Mouse (Mus musculus): ENCODE results near the gene Mafk. TPM values are rescaled to one million over a fixed set of nuclear protein-coding genes. Genes with fewer than 3 reads are reported as not detected.
A peak's percentile ranks its signal among the peaks of the same experiment; 100 is the strongest.

Mafk gene
- polyA plus RNA-seq, 1 experiment from 2014 or later = 13.4 TPM

DNA sequence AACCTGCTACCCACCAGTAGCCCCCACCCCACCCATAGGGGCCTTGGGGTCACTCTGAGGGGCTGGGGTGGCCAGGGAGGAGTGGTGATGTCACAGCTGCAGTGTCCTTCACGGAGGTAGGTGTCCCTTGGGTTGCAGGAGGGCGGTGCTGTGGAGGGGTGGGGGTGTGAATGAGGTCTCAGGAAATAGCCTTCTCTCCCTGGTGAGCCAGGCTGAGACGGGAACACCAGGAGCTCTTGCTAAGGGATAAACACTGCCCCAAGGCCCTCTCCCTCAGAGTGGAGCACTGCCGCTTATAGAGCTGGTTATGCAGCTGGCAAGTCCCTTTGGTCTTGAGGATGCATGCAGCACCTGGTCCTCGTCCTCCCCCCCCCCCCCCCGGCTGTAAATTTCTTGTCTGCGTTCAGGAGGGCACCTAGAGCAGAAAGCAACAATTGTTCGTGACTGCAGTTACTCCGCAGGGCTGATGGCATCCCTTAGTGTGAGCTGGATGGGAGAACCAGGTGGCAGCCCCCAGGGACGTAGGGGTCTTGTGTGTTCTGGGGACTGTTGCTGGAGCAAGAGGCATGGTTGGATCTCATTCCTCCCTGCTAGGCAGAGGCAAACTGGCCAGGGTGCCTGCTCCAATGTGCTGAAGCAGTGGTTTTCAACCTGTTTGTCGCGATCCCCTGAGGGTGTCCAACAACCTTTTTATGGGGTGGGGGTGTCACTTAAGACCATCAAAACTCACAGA lies 7.0 kb downstream of the Mafk start:
- Histone ChIP-seq H3K36me3 (peaks cover 25% of the 10 kb centered on the region), H3K4me1 (replicated peaks) (peaks cover 51% of the 10 kb centered on the region), H3K4me2 (peak overlapping the region; percentile 75), H3K27me3 (peaks cover 40% of the 10 kb centered on the region), H3K4me3 (peak overlapping the region; percentile 39), H3K27ac (peak overlapping the region; percentile 97), H3K9ac (peak overlapping the region; percentile 70), H3K9me3 (no peaks in the 10 kb centered on the region)
- 26% methylated on average over 12 of the region's 12 CpGs for WGBS
- ATAC-seq (ENCODE audit: low FRiP score) = peak; percentile 46; the same call in 1 of the 2 replicates

- H3K4me3 ChIP-seq = no peak overlapping the region
- peak overlapping the region; percentile 75 for H3K4me2 ChIP-seq
- H3K27me3 ChIP-seq = peaks cover 35% of the 10 kb centered on the region
- peaks cover 25% of the 10 kb centered on the region for H3K36me3 ChIP-seq
- 0 out of 2 replicates have a peak overlapping the region, but pooled peaks have one; percentile 51 for H3K9ac ChIP-seq
- ATAC-seq (ENCODE audit: low FRiP score) = no peak
- H3K9me3 ChIP-seq = no peaks in the 10 kb centered on the region
- peak overlapping the region; percentile 97 for H3K27ac ChIP-seq
- peaks cover 58% of the 10 kb centered on the region for H3K4me1 ChIP-seq (replicated peaks)
- 88% methylated on average over 9 of the region's 9 CpGs for WGBS
These were observed 7.7 kb downstream of the Mafk start for GRCm38 (mm10) chr5:139799041-139799440.

DNA sequence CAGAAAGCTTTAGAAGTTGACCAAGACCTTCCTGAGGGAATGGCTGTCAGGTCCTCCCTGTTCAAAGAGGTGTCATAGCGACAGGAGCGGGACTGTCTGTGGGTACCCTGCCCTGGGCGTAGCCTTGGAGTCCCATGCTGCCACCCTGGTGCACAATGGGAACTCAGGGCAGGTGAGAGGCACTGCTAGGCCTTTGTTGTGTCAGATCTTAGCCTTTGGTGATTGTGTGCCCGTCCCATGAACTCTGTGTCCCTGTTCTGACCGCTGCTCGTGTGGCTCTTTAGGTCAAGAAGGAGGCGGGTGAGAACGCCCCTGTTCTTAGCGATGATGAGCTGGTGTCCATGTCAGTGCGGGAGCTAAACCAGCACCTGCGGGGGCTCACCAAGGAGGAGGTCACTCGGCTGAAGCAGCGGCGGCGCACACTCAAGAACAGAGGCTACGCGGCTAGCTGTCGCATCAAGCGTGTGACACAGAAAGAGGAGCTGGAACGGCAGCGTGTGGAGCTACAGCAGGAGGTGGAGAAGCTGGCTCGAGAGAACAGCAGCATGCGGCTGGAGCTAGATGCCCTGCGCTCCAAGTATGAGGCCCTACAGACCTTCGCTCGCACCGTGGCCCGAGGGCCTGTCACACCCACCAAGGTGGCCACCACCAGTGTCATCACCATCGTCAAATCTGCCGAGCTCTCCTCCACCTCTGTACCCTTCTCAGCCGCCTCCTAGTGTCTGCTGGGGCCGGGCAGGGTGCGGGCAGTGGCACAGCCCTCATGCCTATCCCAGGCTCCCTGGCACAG lies 8.7 kb downstream of the Mafk start:
- Histone ChIP-seq H3K36me3 (peaks cover 25% of the 10 kb centered on the region), H3K4me2 (no peak overlapping the region), H3K4me1 (replicated peaks) (peaks cover 57% of the 10 kb centered on the region), H3K9me3 (no peaks in the 10 kb centered on the region), H3K9ac (peak overlapping the region; percentile 3; the same call in 1 of the 2 replicates), H3K27me3 (peaks cover 31% of the 10 kb centered on the region), H3K4me3 (no peak overlapping the region), H3K27ac (no peak overlapping the region)
- no peak for ATAC-seq (ENCODE audit: low FRiP score)
- WGBS = 89% methylated on average over 33 of the region's 33 CpGs

DNA sequence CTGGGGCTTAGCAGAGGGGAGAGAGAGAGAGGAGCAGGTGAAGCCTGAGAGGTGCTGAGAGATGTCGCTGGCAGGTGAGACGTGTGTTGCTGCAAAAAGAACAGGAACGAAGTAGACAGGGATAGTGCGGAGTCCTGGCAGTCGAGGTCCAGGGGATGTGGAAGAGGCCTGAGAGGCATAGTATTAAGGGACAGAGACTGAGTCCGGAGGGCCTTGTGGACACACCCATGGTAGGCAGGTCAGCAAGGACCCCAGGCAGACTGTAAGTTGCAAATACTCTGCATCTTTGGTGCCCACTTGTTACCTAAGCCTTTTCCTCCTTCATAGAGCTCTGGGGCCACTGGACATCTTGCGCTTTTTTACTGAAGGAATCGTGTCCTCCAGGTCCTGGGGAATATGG lies 9.9 kb downstream of the Mafk start:
- ATAC-seq (ENCODE audit: low FRiP score) = no peak
- Histone ChIP-seq H3K27ac (no peak overlapping the region), H3K4me1 (replicated peaks) (peaks cover 44% of the 10 kb centered on the region), H3K4me3 (no peak overlapping the region), H3K27me3 (peaks cover 24% of the 10 kb centered on the region; the same call in 1 of the 2 replicates), H3K9ac (no peak overlapping the region), H3K9me3 (no peaks in the 10 kb centered on the region), H3K4me2 (no peak overlapping the region), H3K36me3 (peaks cover 25% of the 10 kb centered on the region)
- 97% methylated on average over 8 of the region's 8 CpGs for WGBS

GRCm38 (mm10) chr5:139801880-139802279 lies 10.6 kb downstream of the Mafk start:
- WGBS = 95% methylated on average over 10 of the region's 10 CpGs
- Histone ChIP-seq H3K27ac (no peak overlapping the region), H3K9me3 (no peaks in the 10 kb centered on the region), H3K4me1 (replicated peaks) (peaks cover 38% of the 10 kb centered on the region), H3K4me2 (no peak overlapping the region), H3K27me3 (peaks cover 24% of the 10 kb centered on the region; the same call in 1 of the 2 replicates), H3K9ac (no peak overlapping the region), H3K36me3 (peaks cover 25% of the 10 kb centered on the region), H3K4me3 (no peak overlapping the region)
- ATAC-seq (ENCODE audit: low FRiP score) = no peak

- Histone ChIP-seq H3K27me3 (peaks cover 29% of the 10 kb centered on the region), H3K9ac (no peak overlapping the region), H3K9me3 (no peaks in the 10 kb centered on the region), H3K4me3 (no peak overlapping the region), H3K36me3 (peaks cover 25% of the 10 kb centered on the region), H3K4me2 (no peak overlapping the region), H3K27ac (no peak overlapping the region), H3K4me1 (replicated peaks) (peaks cover 25% of the 10 kb centered on the region)
- 80% methylated on average over 8 of the region's 8 CpGs for WGBS
- no peak for ATAC-seq (ENCODE audit: low FRiP score)
These were observed 11.9 kb downstream of the Mafk start for GRCm38 (mm10) chr5:139803165-139803564.

DNA sequence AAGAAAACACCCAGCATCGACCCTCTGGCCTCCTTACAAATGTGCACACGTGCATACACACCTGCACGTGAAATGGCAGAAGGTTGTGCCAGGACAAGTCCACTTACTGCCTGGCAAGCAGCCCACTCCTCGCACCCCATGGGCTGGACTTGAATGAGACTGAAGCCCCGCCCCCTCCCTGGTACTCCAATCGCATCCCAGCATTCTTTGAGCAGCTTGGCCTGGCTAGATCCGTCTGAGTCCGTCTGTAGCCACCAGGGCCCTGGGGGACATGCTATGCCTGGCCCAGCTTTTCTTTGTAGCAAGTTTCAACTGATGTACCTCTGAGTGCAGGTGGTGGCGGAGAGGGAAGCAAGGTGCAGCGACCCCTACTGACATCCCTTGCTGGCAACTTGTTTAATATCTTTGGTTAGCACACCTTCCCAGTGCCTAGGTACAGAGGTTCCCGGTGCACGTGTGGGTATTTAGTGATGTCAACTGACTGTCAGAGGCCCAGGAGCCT lies 12.3 kb downstream of the Mafk start:
- Histone ChIP-seq H3K4me3 (no peak overlapping the region), H3K4me1 (replicated peaks) (peaks cover 20% of the 10 kb centered on the region), H3K4me2 (no peak overlapping the region), H3K36me3 (peaks cover 25% of the 10 kb centered on the region), H3K9me3 (no peaks in the 10 kb centered on the region), H3K27ac (no peak overlapping the region), H3K9ac (no peak overlapping the region), H3K27me3 (peaks cover 29% of the 10 kb centered on the region)
- ATAC-seq (ENCODE audit: low FRiP score) = no peak; the same call in 1 of the 2 replicates
- WGBS = 9% methylated on average over 12 of the region's 12 CpGs

DNA sequence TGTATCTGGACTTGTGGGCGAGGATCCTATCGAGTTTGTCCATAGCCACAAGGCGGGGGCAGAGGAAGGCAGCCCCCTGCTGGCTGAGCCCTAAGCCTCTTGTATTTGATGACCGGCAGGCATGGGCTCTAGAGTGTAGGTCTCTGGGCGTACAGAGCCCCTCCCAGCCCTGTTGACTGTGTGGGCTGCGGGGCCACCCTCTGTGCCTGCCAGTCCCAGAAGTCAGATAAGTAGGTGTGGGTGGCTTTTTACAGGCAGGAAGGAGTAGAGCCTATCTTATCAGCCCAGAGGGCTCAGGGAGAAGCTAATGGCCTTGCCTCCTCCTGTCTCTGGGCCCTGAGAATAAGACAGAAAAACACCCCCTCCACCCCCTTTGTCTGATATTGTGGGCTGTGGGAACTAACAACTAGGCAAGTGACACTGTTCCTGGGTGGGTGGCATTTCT lies 12.8 kb downstream of the Mafk start:
- Histone ChIP-seq H3K36me3 (peaks cover 25% of the 10 kb centered on the region), H3K4me3 (no peak overlapping the region), H3K9me3 (no peaks in the 10 kb centered on the region), H3K4me1 (replicated peaks) (peaks cover 15% of the 10 kb centered on the region), H3K27me3 (peaks cover 29% of the 10 kb centered on the region), H3K4me2 (no peak overlapping the region), H3K9ac (no peak overlapping the region), H3K27ac (no peak overlapping the region)
- WGBS = 13% methylated on average over 6 of the region's 6 CpGs
- no peak for ATAC-seq (ENCODE audit: low FRiP score)

GRCm38 (mm10) chr5:139804573-139805111 lies 13.3 kb downstream of the Mafk start:
- no peak for ATAC-seq (ENCODE audit: low FRiP score)

DNA sequence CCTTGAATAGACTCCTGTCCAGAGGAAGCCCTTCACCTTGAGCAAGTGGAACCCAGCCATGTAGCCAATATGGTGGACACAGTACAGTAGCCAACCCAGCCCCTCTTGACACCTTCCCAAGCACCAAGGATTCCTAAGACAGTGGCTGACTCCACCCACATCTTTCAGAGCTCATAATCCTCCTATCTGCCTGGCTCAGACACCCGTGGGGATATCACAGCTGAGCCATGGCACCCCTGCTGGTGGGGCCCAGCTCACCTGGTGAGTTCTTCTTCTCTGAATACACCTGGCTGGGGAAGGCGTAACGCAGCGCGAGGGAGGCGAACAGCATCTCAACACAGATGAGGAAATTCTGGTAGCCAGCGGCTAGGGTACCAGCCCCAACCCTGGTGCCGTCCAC lies 14.6 kb downstream of the Mafk start:
- no peak for ATAC-seq (ENCODE audit: low FRiP score)
- peaks cover 10% of the 10 kb centered on the region for H3K36me3 ChIP-seq
- WGBS = 87% methylated on average over 8 of the region's 8 CpGs

More at GRCm38 (mm10) chr5:139804573-139805111, 13.3 kb downstream of the Mafk start:
- H3K4me1 ChIP-seq (replicated peaks) = peaks cover 10% of the 10 kb centered on the region
- no peak overlapping the region for H3K4me3 ChIP-seq
- H3K27ac ChIP-seq = no peak overlapping the region
- peaks cover 23% of the 10 kb centered on the region for H3K36me3 ChIP-seq
- 89% methylated on average over 11 of the region's 11 CpGs for WGBS
- no peak overlapping the region for H3K9ac ChIP-seq
- no peak overlapping the region for H3K4me2 ChIP-seq
- no peaks in the 10 kb centered on the region for H3K9me3 ChIP-seq
- H3K27me3 ChIP-seq = peaks cover 27% of the 10 kb centered on the region

DNA sequence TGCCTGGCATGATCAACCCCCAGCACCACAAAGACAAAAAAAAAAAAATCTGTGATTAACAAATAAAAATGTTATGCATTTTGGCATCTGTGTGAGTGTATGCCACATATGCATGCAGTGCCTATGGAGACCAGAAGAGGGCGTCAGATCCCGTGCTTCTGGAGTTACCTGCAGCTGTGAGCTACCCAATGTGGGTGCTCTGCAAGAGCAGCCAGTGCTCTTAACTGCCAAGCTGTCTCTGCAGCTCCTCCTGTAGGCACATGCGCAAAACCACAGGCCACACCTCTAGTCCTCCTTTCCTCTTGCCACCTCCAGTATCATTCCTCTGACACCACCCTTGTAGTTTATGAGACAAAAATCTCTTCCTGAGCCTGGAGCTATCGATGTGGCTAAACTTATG lies 18.1 kb downstream of the Mafk start:
- H3K9ac ChIP-seq = no peak overlapping the region
- H3K27me3 ChIP-seq = peaks cover 40% of the 10 kb centered on the region
- 46% methylated on average over 4 of the region's 4 CpGs for WGBS
- no peak overlapping the region for H3K4me3 ChIP-seq
- ATAC-seq (ENCODE audit: low FRiP score) = no peak
- H3K4me1 ChIP-seq (replicated peaks) = peaks cover 4% of the 10 kb centered on the region; the same call in 1 of the 2 replicates
- H3K36me3 ChIP-seq = no peaks in the 10 kb centered on the region
- no peaks in the 10 kb centered on the region for H3K9me3 ChIP-seq
- no peak overlapping the region for H3K4me2 ChIP-seq
- H3K27ac ChIP-seq = no peak overlapping the region

More for the DNA sequence above, 14.6 kb downstream of the Mafk start:
- Histone ChIP-seq H3K4me1 (replicated peaks) (peaks cover 9% of the 10 kb centered on the region), H3K4me2 (no peak overlapping the region), H3K27me3 (peaks cover 19% of the 10 kb centered on the region), H3K9me3 (no peaks in the 10 kb centered on the region), H3K9ac (no peak overlapping the region), H3K4me3 (no peak overlapping the region), H3K27ac (no peak overlapping the region)
